Mouse (Mus musculus): ENCODE results near the gene Slc35e4. TPM values are rescaled to one million over a fixed set of nuclear protein-coding genes. Genes with fewer than 3 reads are reported as not detected.
"Not testable (repeated sequence)": the region's sequence is repeated elsewhere in the genome, so short reads cannot be mapped to it uniquely, and the experiment has no call there.

Slc35e4 gene
- polyA plus RNA-seq (2012; ENCODE audit: insufficient read depth, insufficient read length, low replicate concordance, missing spikeins) = not detected in 2 replicates

DNA sequence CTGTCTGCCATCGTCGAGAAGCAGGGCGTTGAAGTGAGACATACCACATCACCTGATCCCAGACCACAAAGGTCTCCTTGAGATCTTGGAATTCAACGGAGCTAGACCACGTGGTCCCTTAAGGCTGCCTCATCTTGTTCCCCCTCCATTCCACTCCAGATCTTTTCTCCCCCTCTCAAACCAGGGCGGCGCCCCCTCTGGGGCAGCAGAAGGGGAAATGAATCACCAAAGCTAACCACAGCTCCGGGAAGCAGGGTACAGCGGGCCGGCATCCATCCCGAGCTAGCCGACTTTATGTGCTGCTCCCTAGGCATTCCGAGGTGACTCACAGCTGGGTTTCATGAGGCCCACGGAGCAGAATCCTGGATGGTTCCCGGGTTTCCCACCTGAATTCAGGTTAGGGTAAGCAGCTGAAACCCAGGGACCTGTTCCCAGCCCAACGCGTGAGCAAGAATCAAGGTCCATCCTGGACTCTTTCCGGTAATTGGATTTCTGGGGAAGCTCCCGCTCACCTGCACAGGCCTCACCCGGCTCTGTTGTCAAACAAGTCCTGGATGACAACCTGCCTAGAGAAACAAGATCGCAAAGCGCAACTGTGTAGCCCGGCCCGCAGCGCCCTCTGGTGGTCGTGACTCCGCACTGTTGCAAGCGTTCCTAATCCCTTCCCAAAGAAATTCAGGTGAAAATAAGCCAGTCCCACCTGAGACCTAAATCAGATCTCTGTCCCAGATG is at the start of gene Slc35e4:
Gene Slc35e4, minus strand, starts transcription at position 556 of the 732 bp plus-strand sequence.
- WGBS = under 1% methylated on average over 28 of the region's 28 CpGs
- H3K27ac ChIP-seq (ENCODE audit: insufficient read depth, low read depth, low read length) = peak within 1 kb of the TSS; percentile 68
- H3K4me3 ChIP-seq (ENCODE audit: insufficient read depth, low read depth, low read length) = peak within 1 kb of the TSS; percentile 65
- TF ChIP-seq CTCF (IDR thresholded peaks at IDR 0.05; ENCODE audit: insufficient read depth, low read depth, low read length) (peak; percentile 79), POLR2A (IDR thresholded peaks at IDR 0.05; ENCODE audit: insufficient read depth, low read depth, low read length) (no peak)
- H3K4me1 ChIP-seq (ENCODE audit: control insufficient read depth, insufficient read depth, low read length) = peaks cover 28% of the 10 kb centered on the region

DNA sequence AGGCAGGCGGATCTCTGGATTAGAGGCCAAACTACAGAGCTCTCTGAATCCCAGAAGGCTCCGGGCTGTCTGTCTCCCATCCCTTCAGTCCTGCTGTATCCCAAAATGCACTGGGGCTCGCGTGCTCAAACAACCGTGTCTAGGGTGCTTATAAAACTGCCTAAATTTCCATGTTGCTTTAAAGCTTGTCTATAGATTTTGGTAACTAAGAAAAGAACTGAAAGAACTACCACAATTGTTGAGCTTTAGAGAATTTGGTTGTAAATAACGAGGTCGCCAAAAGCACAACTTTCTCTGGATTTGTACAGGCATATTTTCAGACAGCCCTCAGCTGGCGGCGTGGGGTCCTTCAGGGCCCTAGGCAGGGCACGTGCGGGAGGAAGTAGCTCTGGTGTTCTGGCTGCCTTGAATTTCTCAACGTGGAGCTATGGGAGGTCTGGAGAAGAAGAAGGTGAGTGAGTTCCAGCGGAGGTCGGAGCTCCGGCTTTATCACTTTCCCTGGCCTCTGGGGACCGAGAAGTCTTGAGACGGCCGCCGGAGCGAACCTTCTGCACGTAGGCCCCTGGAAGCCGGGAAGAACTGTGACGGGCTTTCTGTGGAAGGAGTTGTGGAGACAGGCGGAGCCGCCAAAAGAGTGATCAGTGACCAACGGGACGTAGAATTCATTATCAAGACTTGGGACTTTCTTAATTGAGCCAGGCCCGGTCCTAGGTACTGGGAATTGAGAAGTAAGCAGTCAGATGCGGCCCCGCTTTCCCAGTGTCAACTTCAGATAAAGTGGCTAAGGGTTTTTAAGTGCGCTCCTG is 49.3 kb upstream of the Slc35e4 start, which contains the start of gene Pes1:
Gene Pes1, plus strand, starts transcription at position 366 of the 806 bp plus-strand sequence.
- Histone ChIP-seq H3K4me1 (ENCODE audit: control insufficient read depth, insufficient read depth, low read length) (peaks cover 3% of the 10 kb centered on the region; the same call in 1 of the 2 replicates), H3K27ac (ENCODE audit: insufficient read depth, low read depth, low read length) (no peak within 1 kb of the TSS), H3K4me3 (ENCODE audit: insufficient read depth, low read depth, low read length) (peak within 1 kb of the TSS; percentile 62)
- under 1% methylated on average over 31 of the region's 31 CpGs for WGBS
- no peak for TF ChIP-seq CTCF (IDR thresholded peaks at IDR 0.05; ENCODE audit: insufficient read depth, low read depth, low read length)
- TF ChIP-seq POLR2A (IDR thresholded peaks at IDR 0.05; ENCODE audit: insufficient read depth, low read depth, low read length) = no peak

DNA sequence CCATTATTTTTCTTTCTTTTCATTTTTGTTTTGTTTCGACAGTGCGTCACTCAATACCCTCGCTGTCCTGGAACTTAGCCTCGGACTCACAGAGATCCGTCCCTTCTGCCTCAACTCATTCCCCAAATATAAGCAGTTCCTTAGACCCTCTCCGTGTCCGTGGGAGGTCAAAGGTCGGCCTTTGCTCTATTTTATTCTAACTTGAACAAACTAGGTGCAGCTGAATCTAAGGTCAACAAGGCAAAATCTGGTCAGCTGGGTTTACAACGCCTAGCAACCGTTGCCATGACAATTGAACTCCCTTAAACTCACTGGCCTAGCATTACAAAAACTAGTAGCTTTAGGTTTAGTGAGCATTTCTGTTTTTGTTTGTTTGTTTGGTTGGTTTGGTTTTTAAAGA is 48.7 kb upstream of the Slc35e4 start:
- Histone ChIP-seq H3K27ac (ENCODE audit: insufficient read depth, low read depth, low read length) (no peak overlapping the region), H3K4me1 (ENCODE audit: control insufficient read depth, insufficient read depth, low read length) (peaks cover 3% of the 10 kb centered on the region; the same call in 1 of the 2 replicates), H3K4me3 (ENCODE audit: insufficient read depth, low read depth, low read length) (peak overlapping the region; percentile 26; the same call in 1 of the 2 replicates)
- WGBS = 84% methylated on average over 10 of the region's 10 CpGs
- TF ChIP-seq CTCF (IDR thresholded peaks at IDR 0.05; ENCODE audit: insufficient read depth, low read depth, low read length) (no peak), POLR2A (IDR thresholded peaks at IDR 0.05; ENCODE audit: insufficient read depth, low read depth, low read length) (no peak)

DNA sequence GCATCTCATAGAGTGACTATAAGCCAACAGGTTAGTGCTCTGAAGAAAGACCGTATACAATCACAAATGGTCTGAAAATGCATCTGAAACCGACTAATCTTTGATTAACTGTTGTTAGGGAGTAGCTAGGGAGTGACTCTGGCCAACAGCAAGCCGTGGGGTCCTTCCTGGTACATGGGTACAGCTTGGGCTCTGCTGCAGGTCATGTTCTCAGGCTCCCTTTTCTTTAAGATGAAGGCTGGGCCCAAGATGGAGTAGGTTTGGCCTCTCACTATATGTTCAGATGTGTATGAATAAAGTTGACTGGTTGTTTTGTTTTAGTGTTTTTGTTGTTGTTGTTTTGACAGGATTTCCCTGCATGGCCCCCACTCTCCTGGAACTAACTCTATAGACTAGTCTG is 47.3 kb upstream of the Slc35e4 start:
- no peak overlapping the region for H3K4me3 ChIP-seq (ENCODE audit: insufficient read depth, low read depth, low read length)
- no peak for TF ChIP-seq POLR2A (IDR thresholded peaks at IDR 0.05; ENCODE audit: insufficient read depth, low read depth, low read length)
- no peak for TF ChIP-seq CTCF (IDR thresholded peaks at IDR 0.05; ENCODE audit: insufficient read depth, low read depth, low read length)
- WGBS = 77% methylated on average over 3 of the region's 3 CpGs
- H3K4me1 ChIP-seq (ENCODE audit: control insufficient read depth, insufficient read depth, low read length) = peaks cover 3% of the 10 kb centered on the region; the same call in 1 of the 2 replicates
- H3K27ac ChIP-seq (ENCODE audit: insufficient read depth, low read depth, low read length) = no peak overlapping the region

DNA sequence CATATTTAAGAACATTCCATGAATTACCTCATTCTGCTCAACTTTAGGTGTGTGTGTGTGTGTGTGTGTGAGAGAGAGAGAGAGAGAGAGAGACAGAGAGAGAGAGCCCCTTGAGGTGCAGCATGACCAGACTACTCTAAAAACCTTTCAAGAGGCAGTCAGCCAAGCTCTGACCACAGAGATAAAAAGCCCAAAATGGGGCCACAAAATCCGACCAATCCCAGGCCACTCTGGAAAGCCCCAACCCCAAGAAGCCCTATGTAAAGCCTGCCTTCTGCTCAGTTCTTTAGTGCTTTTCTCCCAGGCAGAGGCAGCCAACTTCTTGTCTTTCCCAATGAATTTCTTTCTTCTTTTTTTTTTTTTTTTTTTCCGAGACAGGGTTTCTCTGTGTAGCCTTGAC is 46.4 kb upstream of the Slc35e4 start:
- Histone ChIP-seq H3K27ac (ENCODE audit: insufficient read depth, low read depth, low read length) (no peak overlapping the region), H3K4me3 (ENCODE audit: insufficient read depth, low read depth, low read length) (no peak overlapping the region), H3K4me1 (ENCODE audit: control insufficient read depth, insufficient read depth, low read length) (no peaks in the 10 kb centered on the region; the same call in 1 of the 2 replicates)
- no peak for TF ChIP-seq CTCF (IDR thresholded peaks at IDR 0.05; ENCODE audit: insufficient read depth, low read depth, low read length)
- TF ChIP-seq POLR2A (IDR thresholded peaks at IDR 0.05; ENCODE audit: insufficient read depth, low read depth, low read length) = no peak
- WGBS = 44% methylated on average over 2 of the region's 2 CpGs

DNA sequence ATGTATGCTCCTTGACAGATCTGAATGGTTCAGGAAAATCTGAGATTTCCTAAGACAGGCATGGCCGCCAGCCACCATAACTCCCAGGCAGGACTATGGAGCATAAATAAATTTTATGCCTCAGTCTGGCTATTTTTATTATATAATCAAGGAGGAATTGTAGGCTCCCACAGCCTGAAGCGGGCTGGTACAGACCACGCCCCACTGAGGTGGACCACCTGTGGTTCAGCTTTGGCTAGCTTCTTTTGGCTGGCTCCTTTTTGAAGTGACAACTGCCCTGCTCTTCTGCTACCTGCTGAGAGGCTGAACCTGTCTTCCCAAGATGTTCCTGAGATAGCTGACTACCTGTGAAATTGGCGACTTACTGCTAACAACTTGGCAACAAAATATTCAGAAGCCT is 40.9 kb upstream of the Slc35e4 start:
- H3K4me3 ChIP-seq (ENCODE audit: insufficient read depth, low read depth, low read length); H3K4me1 ChIP-seq (ENCODE audit: control insufficient read depth, insufficient read depth, low read length); H3K27ac ChIP-seq (ENCODE audit: insufficient read depth, low read depth, low read length): not testable (repeated sequence)
- WGBS = 77% methylated on average over 4 of the region's 4 CpGs

DNA sequence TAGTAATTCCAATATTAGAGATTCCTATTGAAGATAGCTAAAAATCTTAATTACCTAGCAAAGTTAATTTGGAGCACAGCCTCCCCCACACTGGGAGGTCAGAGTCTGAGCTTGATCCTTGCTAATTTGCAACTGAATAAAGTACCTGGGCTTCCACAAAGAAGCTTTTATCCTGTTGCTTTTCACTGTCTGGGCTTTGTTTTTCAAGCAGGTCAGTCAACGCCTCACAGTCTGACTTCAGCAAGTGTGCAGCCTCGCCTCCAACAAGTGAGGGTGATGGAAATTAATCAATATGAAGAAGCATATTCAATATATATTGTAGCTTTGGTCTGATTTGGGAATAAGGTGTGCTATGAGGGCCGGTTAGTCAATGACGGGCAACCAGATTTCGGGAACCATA is 40.4 kb upstream of the Slc35e4 start:
- WGBS = 74% methylated on average over 5 of the region's 5 CpGs
- H3K4me3 ChIP-seq (ENCODE audit: insufficient read depth, low read depth, low read length); H3K4me1 ChIP-seq (ENCODE audit: control insufficient read depth, insufficient read depth, low read length); H3K27ac ChIP-seq (ENCODE audit: insufficient read depth, low read depth, low read length): not testable (repeated sequence)

DNA sequence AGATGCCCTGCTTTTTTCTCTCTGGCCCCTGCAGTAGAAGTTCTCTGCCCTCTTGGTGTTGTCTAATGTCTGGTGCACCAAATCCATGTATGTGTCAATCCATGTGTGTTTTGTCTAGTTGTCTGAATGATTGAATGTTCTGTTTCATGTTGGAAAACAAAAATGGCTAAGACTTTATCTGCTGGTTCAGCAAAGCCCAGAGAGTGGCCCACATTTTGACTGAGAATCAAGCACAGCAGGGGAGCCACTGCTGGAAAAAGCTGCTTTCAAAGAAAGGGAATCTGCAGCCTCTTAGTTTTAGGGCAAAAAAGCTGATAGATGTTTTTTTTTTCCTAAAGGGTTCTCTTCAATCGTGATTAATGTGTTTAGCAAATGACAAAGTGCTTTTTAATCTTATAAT is 31.9 kb upstream of the Slc35e4 start:
- Histone ChIP-seq H3K4me1 (ENCODE audit: control insufficient read depth, insufficient read depth, low read length) (no peaks in the 10 kb centered on the region), H3K27ac (ENCODE audit: insufficient read depth, low read depth, low read length) (no peak overlapping the region), H3K4me3 (ENCODE audit: insufficient read depth, low read depth, low read length) (no peak overlapping the region)
- no peak for TF ChIP-seq POLR2A (IDR thresholded peaks at IDR 0.05; ENCODE audit: insufficient read depth, low read depth, low read length)
- 32% methylated on average over 1 of the region's 1 CpGs for WGBS

DNA sequence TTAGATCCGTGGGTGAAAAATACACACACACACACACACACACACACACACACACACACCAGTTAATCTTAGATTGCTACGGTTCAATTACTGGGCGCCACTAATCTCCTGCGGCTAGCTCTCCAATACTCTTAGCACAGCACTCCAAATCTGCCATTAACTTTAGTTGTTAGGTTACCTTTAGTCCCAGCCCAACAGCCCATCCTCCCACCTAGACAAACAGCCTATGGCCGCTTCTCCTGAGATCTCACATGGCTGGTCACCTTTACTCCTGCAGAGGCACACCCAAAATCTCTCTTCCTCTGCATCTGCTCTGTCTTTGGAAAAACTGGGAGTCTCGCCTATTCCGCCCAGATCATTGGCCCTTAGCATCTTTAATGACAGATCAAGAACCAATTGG is 26.9 kb upstream of the Slc35e4 start:
- Histone ChIP-seq H3K27ac (ENCODE audit: insufficient read depth, low read depth, low read length) (no peak overlapping the region), H3K4me3 (ENCODE audit: insufficient read depth, low read depth, low read length) (no peak overlapping the region), H3K4me1 (ENCODE audit: control insufficient read depth, insufficient read depth, low read length) (no peaks in the 10 kb centered on the region)
- TF ChIP-seq CTCF (IDR thresholded peaks at IDR 0.05; ENCODE audit: insufficient read depth, low read depth, low read length) (no peak), POLR2A (IDR thresholded peaks at IDR 0.05; ENCODE audit: insufficient read depth, low read depth, low read length) (no peak)
- 82% methylated on average over 7 of the region's 7 CpGs for WGBS
